Mouse (Mus musculus) CH12F3 (cell line): ENCODE measurements around the gene Zfp866.

Experiments
- in situ Hi-C: fragments of 300-500 bp; cut with MboI; formaldehyde crosslinking; loops from 2 replicates; pipeline ENCODE4 v1.14.3; 2020; ENCODE audit warnings: low sequenced_read_pairs

Gene Zfp866

GRCm38 (mm10) chr8:69735495-69735894 is 55.5 kb downstream of the Zfp866 start:
- in situ Hi-C loops: no loop called here

- in situ Hi-C loops: no loop called here
Observed at GRCm38 (mm10) chr8:69717232-69717580, 73.8 kb downstream of the Zfp866 start.

DNA sequence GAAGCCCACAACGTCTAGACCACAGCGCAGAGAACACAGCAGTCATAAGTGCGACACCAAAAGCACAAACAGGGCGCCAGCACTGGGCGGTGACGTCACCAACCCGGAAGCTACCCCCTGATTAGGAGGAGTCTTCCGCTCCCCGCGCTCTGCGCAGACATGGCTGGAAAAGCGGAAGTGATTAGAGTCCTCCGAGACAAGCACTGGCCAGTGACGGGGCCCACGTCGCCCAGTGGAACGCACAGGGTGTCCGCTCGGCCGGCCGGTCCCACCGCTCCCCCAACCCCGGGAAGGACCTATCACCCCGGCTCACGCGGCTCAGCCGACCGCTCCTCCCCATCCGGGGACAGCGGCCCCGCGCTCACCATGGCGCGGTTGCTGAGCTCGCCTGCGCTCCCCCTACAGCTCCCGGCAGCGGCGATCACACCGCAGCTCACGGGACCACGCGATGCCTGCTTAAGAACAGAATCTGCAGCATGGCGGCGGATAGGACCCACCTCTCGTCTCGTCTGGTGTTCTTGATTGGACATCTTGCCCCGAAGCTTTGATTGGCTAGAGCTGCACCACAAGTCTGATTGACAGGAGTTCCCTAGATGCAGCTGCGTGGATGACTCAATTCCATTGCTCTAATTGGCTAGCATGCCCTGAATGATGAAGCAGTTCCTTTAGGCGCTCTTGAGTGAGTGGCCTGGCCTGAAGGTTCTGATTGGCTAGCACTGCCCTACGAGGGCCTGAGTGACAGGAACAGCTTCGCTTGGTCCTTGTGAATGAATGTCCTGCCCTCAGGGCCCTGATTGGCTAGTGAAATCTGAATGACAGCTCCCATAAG is 74.4 kb downstream of the Zfp866 start:
- in situ Hi-C loops: no loop called here

GRCm38 (mm10) chr8:69715366-69715765 is 75.6 kb downstream of the Zfp866 start:
- in situ Hi-C loops: no loop called here

DNA sequence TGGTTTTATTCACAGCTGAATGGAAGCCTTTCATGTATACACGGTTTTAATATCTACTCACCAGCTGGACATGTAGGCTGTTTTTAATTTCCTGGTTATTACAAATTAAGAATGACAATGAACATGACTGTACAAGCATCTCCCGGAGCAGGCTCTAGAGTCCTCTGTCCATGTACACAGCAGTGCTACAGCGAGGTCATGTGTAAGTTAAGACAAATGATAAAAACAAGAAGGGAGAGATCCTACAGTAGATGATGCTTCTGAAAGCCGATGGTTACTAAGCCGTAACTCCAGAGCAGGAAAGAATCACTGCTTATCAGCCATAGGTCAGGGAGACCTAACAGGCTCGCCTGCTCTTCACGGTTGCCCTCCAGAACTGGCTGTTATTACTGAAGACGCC is 77.5 kb downstream of the Zfp866 start:
- in situ Hi-C loops: no loop called here
